Mouse (Mus musculus) hindbrain, embryonic 11.5 days (tissue): Measurements from ENCODE around the gene Pqlc2. TPM values are rescaled to one million over a fixed set of nuclear protein-coding genes. Genes with fewer than 3 reads are reported as not detected.

Experiments used
- ATAC-seq: fragments of 200-750 bp; cut with Nextera tagmentation; 2 replicates; pipeline ENCODE4 v1.8.0; 2017; ENCODE audit warnings: mild to moderate bottlenecking, moderate TSS enrichment, moderate library complexity; ENCODE audit not compliant: low FRiP score
- DNase-seq: peaks from one replicate; pipeline ENCODE4 v3.0.0-alpha.2; 2015; ENCODE audit warnings: low spot score
- H3K27ac ChIP-seq: fragments of 300-500 bp; sonication (generic); 2 replicates; pipeline ENCODE4 v1.5.1; 2014; ENCODE audit warnings: mild to moderate bottlenecking, low read depth, low read length
- H3K27me3 ChIP-seq: fragments of 300-500 bp; sonication (generic); 2 replicates; pipeline ENCODE4 v1.6.1; 2014; ENCODE audit warnings: mild to moderate bottlenecking, low read length, moderate library complexity, mixed read lengths; ENCODE audit not compliant: control insufficient read depth, insufficient read depth
- H3K36me3 ChIP-seq: fragments of 300-500 bp; sonication (generic); 2 replicates; pipeline ENCODE4 v1.6.1; 2014; ENCODE audit warnings: mild to moderate bottlenecking, low read length, moderate library complexity, mixed read lengths; ENCODE audit not compliant: control insufficient read depth, insufficient read depth
- H3K4me1 ChIP-seq: fragments of 300-500 bp; sonication (generic); replicated peaks from 2 replicates; pipeline ENCODE4 v1.6.1; 2014; ENCODE audit warnings: low read length, mixed read lengths; ENCODE audit not compliant: control insufficient read depth, insufficient read depth
- H3K4me2 ChIP-seq: fragments of 300-500 bp; sonication (generic); replicated peaks from 2 replicates; pipeline ENCODE4 v1.6.1; 2014; ENCODE audit warnings: mild to moderate bottlenecking, low read depth, low read length
- H3K4me3 ChIP-seq: fragments of 300-500 bp; sonication (generic); 2 replicates; pipeline ENCODE4 v1.5.1; 2014; ENCODE audit warnings: low read depth, low read length
- H3K9ac ChIP-seq: fragments of 300-500 bp; sonication (generic); 2 replicates; pipeline ENCODE4 v1.6.1; 2014; ENCODE audit warnings: low read depth, low read length
- H3K9me3 ChIP-seq: fragments of 300-500 bp; sonication (generic); 2 replicates; pipeline ENCODE4 v1.6.1; 2016; ENCODE audit warnings: low read length; ENCODE audit not compliant: control insufficient read depth
- WGBS: fragments of 180-500 bp; shearing (Covaris S2); extraction: QIAGEN DNeasy Blood & Tissue Kit; methylation state at CpG from one replicate; pipeline ENCODE4 v1.1.7; 2014; 5-methylcytosine and 5-hydroxymethylcytosine counted together
- polyA plus RNA-seq: library from polyadenylated mRNA; unstranded; fragments of >200 nt; fragmentation: Nextera tagmentation; extraction: Ambion mirVana; gene quantifications from 2 replicates; pipeline ENCODE4 v1.2.1, GENCODE M21; 2014

Pqlc2 gene
- polyA plus RNA-seq, 1 experiment from 2014 or later = 11.8 TPM

- no peak overlapping the region for H3K4me2 ChIP-seq
- ATAC-seq = no peak
- WGBS = 90% methylated on average over 5 of the region's 5 CpGs
- H3K4me1 ChIP-seq = no peaks in the 10 kb centered on the region
- no peaks in the 10 kb centered on the region for H3K9me3 ChIP-seq
- no peak overlapping the region for H3K4me3 ChIP-seq
- no peak overlapping the region for H3K27ac ChIP-seq
- H3K9ac ChIP-seq = no peak overlapping the region
- 0 out of 2 replicates have a peak, but pooled peaks cover 3% of the 10 kb centered on the region for H3K36me3 ChIP-seq
- no peak for DNase-seq
- H3K27me3 ChIP-seq = no peaks in the 10 kb centered on the region
Measured at GRCm38 (mm10) chr4:139292038-139292437, 18.5 kb downstream of the Pqlc2 start.

- ATAC-seq (no peak), DNase-seq (no peak)
- H3K9ac ChIP-seq = no peak overlapping the region
- H3K4me3 ChIP-seq = no peak overlapping the region
- 0 out of 2 replicates have a peak, but pooled peaks cover 3% of the 10 kb centered on the region for H3K36me3 ChIP-seq
- H3K27ac ChIP-seq = no peak overlapping the region
- WGBS = 86% methylated on average over 16 of the region's 16 CpGs
- no peaks in the 10 kb centered on the region for H3K4me1 ChIP-seq
- H3K9me3 ChIP-seq = no peaks in the 10 kb centered on the region
- H3K27me3 ChIP-seq = no peaks in the 10 kb centered on the region
- H3K4me2 ChIP-seq = no peak overlapping the region
Measured at GRCm38 (mm10) chr4:139291099-139291498, 19.4 kb downstream of the Pqlc2 start.

- H3K9me3 ChIP-seq = no peaks in the 10 kb centered on the region
- no peaks in the 10 kb centered on the region for H3K4me1 ChIP-seq
- no peak overlapping the region for H3K9ac ChIP-seq
- H3K4me3 ChIP-seq = no peak overlapping the region
- H3K36me3 ChIP-seq = 0 out of 2 replicates have a peak, but pooled peaks cover 3% of the 10 kb centered on the region
- H3K4me2 ChIP-seq = no peak overlapping the region
- H3K27me3 ChIP-seq = no peaks in the 10 kb centered on the region
- ATAC-seq = peak; percentile 19; the same call in 1 of the 2 replicates
- DNase-seq = peak; percentile 60
- no peak overlapping the region for H3K27ac ChIP-seq
- 54% methylated on average over 10 of the region's 10 CpGs for WGBS
Measured at GRCm38 (mm10) chr4:139289017-139289416, 21.5 kb downstream of the Pqlc2 start.

GRCm38 (mm10) chr4:139287122-139287863 lies 23.2 kb downstream of the Pqlc2 start:
- 81% methylated on average over 18 of the region's 18 CpGs for WGBS
- Histone ChIP-seq H3K9me3 (no peaks in the 10 kb centered on the region), H3K27ac (no peak overlapping the region), H3K4me1 (0 out of 2 replicates have a peak, but pooled peaks cover 2% of the 10 kb centered on the region), H3K4me3 (no peak overlapping the region), H3K4me2 (no peak overlapping the region), H3K9ac (no peak overlapping the region), H3K36me3 (0 out of 2 replicates have a peak, but pooled peaks cover 5% of the 10 kb centered on the region), H3K27me3 (no peaks in the 10 kb centered on the region)
- ATAC-seq (no peak), DNase-seq (peak; percentile 85)

- ATAC-seq = no peak
- H3K36me3 ChIP-seq = 0 out of 2 replicates have a peak, but pooled peaks cover 5% of the 10 kb centered on the region
- no peak overlapping the region for H3K4me2 ChIP-seq
Measured at GRCm38 (mm10) chr4:139286234-139286633, 24.3 kb downstream of the Pqlc2 start.

GRCm38 (mm10) chr4:139284877-139285276 lies 25.6 kb downstream of the Pqlc2 start:
- Histone ChIP-seq H3K27ac (no peak overlapping the region), H3K27me3 (no peaks in the 10 kb centered on the region), H3K36me3 (peaks cover 9% of the 10 kb centered on the region; the same call in 1 of the 2 replicates), H3K4me2 (no peak overlapping the region), H3K4me3 (no peak overlapping the region), H3K4me1 (0 out of 2 replicates have a peak, but pooled peaks cover 2% of the 10 kb centered on the region), H3K9me3 (no peaks in the 10 kb centered on the region), H3K9ac (no peak overlapping the region)
- DNase-seq = no peak
- WGBS = 81% methylated on average over 15 of the region's 15 CpGs
- ATAC-seq = no peak

More at GRCm38 (mm10) chr4:139286234-139286633, 24.3 kb downstream of the Pqlc2 start:
- no peaks in the 10 kb centered on the region for H3K9me3 ChIP-seq
- H3K4me1 ChIP-seq = 0 out of 2 replicates have a peak, but pooled peaks cover 2% of the 10 kb centered on the region
- no peak overlapping the region for H3K4me3 ChIP-seq
- no peak for DNase-seq
- no peak overlapping the region for H3K27ac ChIP-seq
- no peak overlapping the region for H3K9ac ChIP-seq
- WGBS = 87% methylated on average over 5 of the region's 5 CpGs
- no peaks in the 10 kb centered on the region for H3K27me3 ChIP-seq

- 0 out of 2 replicates have a peak, but pooled peaks cover 2% of the 10 kb centered on the region for H3K4me1 ChIP-seq
- no peak overlapping the region for H3K4me3 ChIP-seq
- WGBS = 65% methylated on average over 6 of the region's 6 CpGs
- no peak overlapping the region for H3K27ac ChIP-seq
- no peak overlapping the region for H3K4me2 ChIP-seq
- ATAC-seq = no peak
- H3K9ac ChIP-seq = no peak overlapping the region
- H3K27me3 ChIP-seq = no peaks in the 10 kb centered on the region
- DNase-seq = peak; percentile 13
- peaks cover 7% of the 10 kb centered on the region; the same call in 1 of the 2 replicates for H3K36me3 ChIP-seq
- no peaks in the 10 kb centered on the region for H3K9me3 ChIP-seq
Measured at GRCm38 (mm10) chr4:139282955-139283417, 27.5 kb downstream of the Pqlc2 start.

- no peak for ATAC-seq
- H3K9me3 ChIP-seq = no peaks in the 10 kb centered on the region
- no peak overlapping the region for H3K4me3 ChIP-seq
- H3K4me2 ChIP-seq = no peak overlapping the region
- no peak overlapping the region for H3K27ac ChIP-seq
- H3K27me3 ChIP-seq = no peaks in the 10 kb centered on the region
- 81% methylated on average over 16 of the region's 16 CpGs for WGBS
- 0 out of 2 replicates have a peak, but pooled peaks cover 2% of the 10 kb centered on the region for H3K4me1 ChIP-seq
- H3K36me3 ChIP-seq = peaks cover 6% of the 10 kb centered on the region; the same call in 1 of the 2 replicates
- no peak for DNase-seq
- no peak overlapping the region for H3K9ac ChIP-seq
Measured at GRCm38 (mm10) chr4:139281791-139282345, 28.6 kb downstream of the Pqlc2 start.
